ENCODE assay signal across 8 mouse cellular contexts in the genomic region with DNA sequence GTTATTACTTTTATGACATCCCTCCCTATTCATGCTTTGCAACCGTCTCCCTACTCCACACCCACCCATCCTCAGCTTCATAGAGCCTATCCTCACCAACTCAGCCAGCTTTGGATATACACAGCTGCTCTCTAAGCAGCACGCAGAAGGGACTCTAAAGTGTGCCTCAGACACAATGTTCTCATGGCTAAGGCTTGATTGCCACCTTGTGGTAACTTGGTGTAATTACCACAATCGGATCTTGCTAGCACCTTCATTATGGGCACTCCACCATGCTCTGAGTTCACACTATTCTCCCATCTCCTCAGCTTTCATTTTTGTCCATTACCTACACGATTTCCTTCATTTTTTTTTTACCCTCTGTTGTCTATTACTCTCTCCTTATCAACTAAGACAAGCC. TPM values are rescaled to one million over a fixed set of nuclear protein-coding genes. Genes with fewer than 3 reads are reported as not detected.
DNase-seq lines count a peak whose midpoint lies in the region; ATAC-seq lines count a peak whose summit lies in the region.

No protein-coding gene starts in this region.

- no peaks in the 10 kb centered on the region; the same call in 1 of the 2 replicates for H3K27me3 ChIP-seq in kidney, embryonic 16.5 days (ENCODE audit: insufficient read depth, low read length)

- 1% methylated on average over 4 of the region's 4 CpGs for WGBS in kidney, embryonic 16.5 days

- peak; percentile 92 for ATAC-seq in activated CD4-positive, CD25-positive, alpha-beta regulatory T cell, adult 4 months
- ATAC-seq in kidney, embryonic 16.5 days (ENCODE audit: low FRiP score, low TSS enrichment): peak; percentile 90

- H3K36me3 ChIP-seq in kidney, embryonic 16.5 days (ENCODE audit: insufficient read depth, low read length): no peaks in the 10 kb centered on the region

- H3K4me3 ChIP-seq in kidney, embryonic 16.5 days (ENCODE audit: low read length): no peak overlapping the region

- no peaks in the 10 kb centered on the region for H3K4me1 ChIP-seq in kidney, embryonic 16.5 days (ENCODE audit: insufficient read depth, low read length)

- no peaks in the 10 kb centered on the region for H3K9me3 ChIP-seq in kidney, embryonic 16.5 days (ENCODE audit: low read length)

- no peak overlapping the region for H3K4me2 ChIP-seq in kidney, embryonic 16.5 days (replicated peaks; ENCODE audit: low read depth, low read length)

- peak; percentile 54 to 59 for DNase-seq in B cell, adult 2 months
- peak; percentile 92 for DNase-seq in embryo, embryonic 10 days (ENCODE audit: low spot score)
- peak; percentile 5 to 34 for DNase-seq in heart, adult 9 months (ENCODE audit: low spot score in 2 of 2)
- peak; percentile 14 for DNase-seq in liver
- peak; percentile 85 for DNase-seq in naive thymus-derived CD4-positive, alpha-beta T cell, adult 2 months (ENCODE audit: low read depth)
- DNase-seq in testis, postnatal 14 days (ENCODE audit: low spot score): peak; percentile 19

- no peak overlapping the region for H3K27ac ChIP-seq in kidney, embryonic 16.5 days (ENCODE audit: low read length)

- H3K9ac ChIP-seq in kidney, embryonic 16.5 days (replicated peaks; ENCODE audit: low read length): no peak overlapping the region

RNA-seq across cellular contexts. Expression of gene Tchhl1, which starts 25.4 kb away (rescaled TPM):
- not detected for polyA plus RNA-seq in activated CD4-positive, CD25-positive, alpha-beta regulatory T cell, adult 4 months (2017; shearing (Covaris generic))
- 0.64 and 0.66 TPM in 2 replicates for polyA plus RNA-seq in kidney, embryonic 16.5 days (2015; fragmentation: Nextera tagmentation; extraction: Ambion mirVana)

RNA-seq across cellular contexts. Expression of gene S100a11, which starts 26.3 kb away (rescaled TPM):
- 1,000 to 10,000 TPM; 1,103 to 1,136 TPM for polyA plus RNA-seq in activated CD4-positive, CD25-positive, alpha-beta regulatory T cell, adult 4 months (2017; shearing (Covaris generic))
- polyA plus RNA-seq in kidney, embryonic 16.5 days (2015; fragmentation: Nextera tagmentation; extraction: Ambion mirVana): 1,206 and 1,400 TPM in 2 replicates

RNA-seq across cellular contexts. Expression of gene Tchh, which starts 51.9 kb away (rescaled TPM):
- polyA plus RNA-seq in activated CD4-positive, CD25-positive, alpha-beta regulatory T cell, adult 4 months (2017; shearing (Covaris generic)): not detected
- 5.7 and 6.7 TPM in 2 replicates for polyA plus RNA-seq in kidney, embryonic 16.5 days (2015; fragmentation: Nextera tagmentation; extraction: Ambion mirVana)

Comparison
In these comparisons a context has a peak if more than half of its experiments do, and no peak if none do; other contexts are left out.
1. DNase-seq: peak in every context shown above with its lines; median percentile 92 in embryo, embryonic 10 days; 85 in naive thymus-derived CD4-positive, alpha-beta T cell, adult 2 months; 56 in B cell, adult 2 months; 20 in heart, adult 9 months; 19 in testis, postnatal 14 days; 14 in liver.